Mouse (Mus musculus) kidney, adult 2 months (tissue): ENCODE data around the gene Fhit.

Source experiments
- CTCF ChIP-seq: fragments of 200-500 bp; conservative IDR thresholded peaks from 2 replicates; pipeline ENCODE4 v1.5.1; 2011; ENCODE audit warnings: low read depth, mild to moderate bottlenecking, control low read depth, low read length, moderate library complexity, mixed read lengths; ENCODE audit not compliant: insufficient read depth, insufficient read length
- POLR2A ChIP-seq: fragments of 200-500 bp; IDR thresholded peaks from one replicate; pipeline ENCODE4 v1.6.1; 2011; ENCODE audit warnings: low read depth, low read length, control low read depth

- no peak for TF ChIP-seq POLR2A
- no peak for TF ChIP-seq CTCF
Observed at GRCm38 (mm10) chr14:9671776-9672175, 1490.1 kb downstream of the Fhit start.
